In genomic region chr1:128738152-128738551, GRCm38 (mm10) we compare ENCODE assay signal across 15 mouse cellular contexts.
DNase-seq lines count a peak whose midpoint lies in the region; ATAC-seq and TF ChIP-seq lines count a peak whose summit lies in the region.
"Had no signal": no experiment of that assay in that cellular context is flagged by ENCODE, and none has a peak within 500 bp of the region (broad histone marks: within the 10 kb centered on the region; RNA-seq: fewer than 3 reads in every experiment).

No protein-coding gene starts in this region.

- no peak overlapping the region for H3K4me2 ChIP-seq in heart, embryonic 11.5 days
- H3K4me2 ChIP-seq: embryonic facial prominence, embryonic 13.5 days had no signal

- H3K27ac ChIP-seq in heart, embryonic 11.5 days (ENCODE audit: low read depth, low read length), result no peak overlapping the region
- no peak overlapping the region for H3K27ac ChIP-seq in cerebellum, adult 2 months (ENCODE audit: insufficient read depth, low read length)
- H3K27ac ChIP-seq in limb, embryonic 10.5 days, result no peak overlapping the region
- H3K27ac ChIP-seq: embryonic facial prominence, embryonic 13.5 days; stomach, postnatal 0 days had no signal

- peaks cover 3% of the 10 kb centered on the region; the same call in 1 of the 2 replicates for H3K4me1 ChIP-seq in heart, embryonic 11.5 days (ENCODE audit: control insufficient read depth, insufficient read depth, low read length)
- no peaks in the 10 kb centered on the region for H3K4me1 ChIP-seq in cerebellum, adult 2 months (ENCODE audit: control insufficient read depth, insufficient read depth, low read length)
- no peaks in the 10 kb centered on the region for H3K4me1 ChIP-seq in limb, embryonic 10.5 days
- H3K4me1 ChIP-seq: embryonic facial prominence, embryonic 13.5 days had no signal

- WGBS in heart, embryonic 11.5 days (ENCODE audit: insufficient replicate concordance), result 58% methylated on average over 4 of the region's 4 CpGs
- WGBS in cerebellum, adult 2 months, result 9% methylated on average over 4 of the region's 4 CpGs
- 91% methylated on average over 4 of the region's 4 CpGs for WGBS in limb, embryonic 10.5 days

- DNase-seq in heart, postnatal 4 days, result peak; percentile 10
- peak; percentile 24 for DNase-seq in MN1 (ENCODE audit: low spot score)
- DNase-seq in cerebellum, adult 2 months, result peak; percentile 27 to 67
- DNase-seq in induced T-regulatory cell, adult 2 months (ENCODE audit: low read depth), result peak; percentile 25
- no peak for DNase-seq in B cell, adult 2 months
- DNase-seq in limb, embryonic 10.5 days (ENCODE audit: low spot score), result no peak
- DNase-seq: adrenal gland, postnatal 10 days; kidney, adult 8-10 months; liver; liver, postnatal 0 days; lung, postnatal 14 days had no signal

- H3K36me3 ChIP-seq in heart, embryonic 11.5 days (ENCODE audit: control insufficient read depth, insufficient read depth, low read length), result no peaks in the 10 kb centered on the region
- no peaks in the 10 kb centered on the region for H3K36me3 ChIP-seq in limb, embryonic 10.5 days
- H3K36me3 ChIP-seq: embryonic facial prominence, embryonic 13.5 days had no signal

- H3K9ac ChIP-seq in heart, embryonic 11.5 days (ENCODE audit: low read depth, low read length), result no peak overlapping the region
- H3K9ac ChIP-seq: embryonic facial prominence, embryonic 13.5 days; liver, postnatal 0 days had no signal

- no peak for TF ChIP-seq CTCF in cerebellum, adult 2 months (IDR thresholded peaks at IDR 0.05; ENCODE audit: borderline replicate concordance, insufficient read depth, low read depth, low read length)

- H3K4me3 ChIP-seq in heart, embryonic 11.5 days (ENCODE audit: low read depth, low read length), result no peak overlapping the region
- no peak overlapping the region for H3K4me3 ChIP-seq in cerebellum, adult 2 months (replicated peaks; ENCODE audit: insufficient read depth, low read depth, low read length)
- no peak overlapping the region for H3K4me3 ChIP-seq in limb, embryonic 10.5 days
- H3K4me3 ChIP-seq: embryonic facial prominence, embryonic 13.5 days had no signal

- no peaks in the 10 kb centered on the region for H3K27me3 ChIP-seq in heart, embryonic 11.5 days (ENCODE audit: control insufficient read depth, insufficient read depth, low read length)
- no peaks in the 10 kb centered on the region for H3K27me3 ChIP-seq in cerebellum, adult 2 months (ENCODE audit: control insufficient read depth, insufficient read depth, low read length)
- H3K27me3 ChIP-seq in limb, embryonic 10.5 days (ENCODE audit: low read depth, poor library complexity, severe bottlenecking), result no peaks in the 10 kb centered on the region
- H3K27me3 ChIP-seq: embryonic facial prominence, embryonic 13.5 days had no signal

- ATAC-seq in heart, embryonic 11.5 days (replicated peaks; ENCODE audit: insufficient number of reproducible peaks, low FRiP score, low TSS enrichment), result no peak
- ATAC-seq: liver, postnatal 0 days; midbrain, embryonic 16.5 days had no signal

- no peak for TF ChIP-seq POLR2A in cerebellum, adult 2 months (IDR thresholded peaks at IDR 0.05; ENCODE audit: borderline replicate concordance, insufficient read depth, low read length)

- H3K9me3 ChIP-seq in heart, embryonic 11.5 days (replicated peaks; ENCODE audit: control insufficient read depth, low read length), result no peaks in the 10 kb centered on the region
- H3K9me3 ChIP-seq in limb, embryonic 10.5 days (replicated peaks), result no peaks in the 10 kb centered on the region
- H3K9me3 ChIP-seq: embryonic facial prominence, embryonic 13.5 days had no signal

Comparison
In these comparisons a context has a peak if more than half of its experiments do, and no peak if none do; other contexts are left out.
1. DNase-seq: peak in heart, postnatal 4 days (single experiment), MN1 (single experiment), cerebellum, adult 2 months (2 of 2) and induced T-regulatory cell, adult 2 months (single experiment); none in B cell, adult 2 months (0 of 2) and limb, embryonic 10.5 days (single experiment).